Mouse (Mus musculus) kidney, postnatal 0 days (tissue): ENCODE measurements around the gene Cmpk1. TPM values are rescaled to one million over a fixed set of nuclear protein-coding genes. Genes with fewer than 3 reads are reported as not detected.
A peak's percentile ranks its signal among the peaks of the same experiment; 100 is the strongest.

Source experiments
- ATAC-seq: fragments of 200-750 bp; cut with Nextera tagmentation; replicated peaks from 2 replicates; pipeline ENCODE4 v1.8.0; 2017; ENCODE audit warnings: low read depth, moderate number of reproducible peaks, moderate TSS enrichment, moderate library complexity; ENCODE audit not compliant: low FRiP score
- DNase-seq: peaks from one replicate; pipeline ENCODE4 v3.0.0-alpha.2; 2016; ENCODE audit warnings: low spot score
- H3K27ac ChIP-seq: fragments of 300-500 bp; sonication (generic); 2 replicates; pipeline ENCODE4 v1.5.1; 2014; ENCODE audit warnings: mild to moderate bottlenecking
- H3K27me3 ChIP-seq: fragments of 300-500 bp; sonication (generic); 2 replicates; pipeline ENCODE4 v1.6.1; 2014; ENCODE audit warnings: low read length, mixed read lengths; ENCODE audit not compliant: insufficient read depth
- H3K36me3 ChIP-seq: fragments of 300-500 bp; sonication (generic); 2 replicates; pipeline ENCODE4 v1.6.1; 2014; ENCODE audit warnings: low read length, mixed read lengths; ENCODE audit not compliant: insufficient read depth
- H3K4me1 ChIP-seq: fragments of 300-500 bp; sonication (generic); replicated peaks from 2 replicates; pipeline ENCODE4 v1.6.1; 2014; ENCODE audit warnings: antibody characterized with exemption, low read length, mixed read lengths; ENCODE audit not compliant: insufficient read depth
- H3K4me2 ChIP-seq: fragments of 300-500 bp; sonication (generic); 2 replicates; pipeline ENCODE4 v1.6.1; 2014; ENCODE audit warnings: mild to moderate bottlenecking, low read length, moderate library complexity, mixed read lengths
- H3K4me3 ChIP-seq: fragments of 300-500 bp; sonication (generic); replicated peaks from 2 replicates; pipeline ENCODE4 v1.5.1; 2014; ENCODE audit warnings: low read depth, low read length
- H3K9ac ChIP-seq: fragments of 300-500 bp; sonication (generic); 2 replicates; pipeline ENCODE4 v1.6.1; 2014; ENCODE audit warnings: low read depth, low read length
- H3K9me3 ChIP-seq: fragments of 300-500 bp; sonication (generic); replicated peaks from 2 replicates; pipeline ENCODE4 v1.6.1; 2016; ENCODE audit warnings: low read length, inconsistent platforms, mixed read lengths
- CTCF ChIP-seq: IDR thresholded peaks from 2 replicates; pipeline ENCODE4 v1.5.1; 2016; ENCODE audit warnings: antibody characterized with exemption, low read depth, mild to moderate bottlenecking, moderate library complexity
- WGBS: fragments of 180-500 bp; shearing (Covaris S2); extraction: QIAGEN DNeasy Blood & Tissue Kit; methylation state at CpG from one replicate; pipeline ENCODE4 v1.1.7; 2014; 5-methylcytosine and 5-hydroxymethylcytosine counted together
- polyA plus RNA-seq: library from polyadenylated mRNA; unstranded; fragments of >200 nt; fragmentation: Nextera tagmentation; extraction: Ambion mirVana; gene quantifications from 2 replicates; pipeline ENCODE4 v1.2.1, GENCODE M21; 2015

Gene Cmpk1
- polyA plus RNA-seq, 1 experiment from 2014 or later, result 132 TPM

DNA sequence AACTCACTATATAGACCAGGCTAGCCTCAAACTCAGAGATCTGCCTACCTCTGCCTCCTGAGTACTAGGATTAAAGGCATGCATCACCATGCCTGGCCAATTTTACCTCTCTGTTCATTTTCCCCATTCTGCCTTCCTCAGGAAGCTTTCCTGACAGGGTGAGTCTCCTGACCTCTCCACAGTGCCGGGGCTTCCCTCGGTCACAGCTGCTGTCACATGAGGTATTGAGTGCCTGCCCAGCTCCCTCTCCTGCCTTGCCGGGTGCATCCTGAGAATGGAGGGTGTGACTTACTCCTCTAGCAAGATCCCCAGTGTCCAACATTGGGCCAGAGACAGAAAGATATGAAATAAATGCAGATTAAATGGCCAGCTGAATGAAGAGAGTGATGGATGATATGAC is 48.8 kb downstream of the Cmpk1 start:
- H3K9ac ChIP-seq, result no peak overlapping the region
- TF ChIP-seq CTCF, result no peak
- H3K36me3 ChIP-seq, result no peaks in the 10 kb centered on the region

DNA sequence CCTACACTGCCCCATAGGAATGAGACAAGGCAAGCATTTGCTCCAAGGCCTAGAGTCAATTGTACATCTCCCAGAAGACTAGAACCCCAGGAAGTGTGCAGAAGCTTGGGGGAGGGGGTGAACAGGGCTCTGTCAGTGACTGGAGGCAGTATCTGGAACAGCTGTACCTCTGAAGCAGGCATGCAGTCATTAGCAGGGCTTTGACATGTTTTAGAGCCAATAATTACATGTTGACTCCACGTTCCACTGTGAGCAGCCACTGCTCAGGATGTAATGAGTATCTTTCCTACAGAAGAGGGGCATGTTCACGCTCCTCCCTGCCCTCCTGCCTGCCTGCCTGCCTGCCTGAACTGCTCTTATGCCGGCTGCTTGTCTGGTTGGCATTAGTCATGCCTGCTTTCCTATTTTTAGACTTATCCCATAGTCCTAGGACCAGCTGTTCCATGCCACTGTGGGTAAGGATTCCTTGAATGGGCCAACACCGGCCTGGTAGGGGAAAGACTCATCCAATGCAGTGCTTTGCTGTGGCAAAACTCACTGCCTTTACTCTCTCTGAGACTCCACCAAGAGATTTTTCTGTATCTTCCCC is 49.5 kb downstream of the Cmpk1 start:
- no peak overlapping the region for H3K4me2 ChIP-seq
- no peaks in the 10 kb centered on the region for H3K27me3 ChIP-seq
- H3K36me3 ChIP-seq, result no peaks in the 10 kb centered on the region
- no peak overlapping the region for H3K4me3 ChIP-seq
- H3K4me1 ChIP-seq, result 0 out of 2 replicates have a peak, but pooled peaks cover 5% of the 10 kb centered on the region
- H3K9me3 ChIP-seq, result no peaks in the 10 kb centered on the region
- TF ChIP-seq CTCF, result no peak
- DNase-seq, result no peak
- H3K27ac ChIP-seq, result no peak overlapping the region
- 72% methylated on average over 4 of the region's 4 CpGs for WGBS
- no peak overlapping the region for H3K9ac ChIP-seq
- ATAC-seq, result no peak

More for the DNA sequence above, 48.8 kb downstream of the Cmpk1 start:
- Histone ChIP-seq H3K27ac (no peak overlapping the region), H3K4me2 (no peak overlapping the region), H3K4me1 (0 out of 2 replicates have a peak, but pooled peaks cover 5% of the 10 kb centered on the region), H3K27me3 (no peaks in the 10 kb centered on the region), H3K4me3 (no peak overlapping the region), H3K9me3 (no peaks in the 10 kb centered on the region)
- 23% methylated on average over 3 of the region's 3 CpGs for WGBS
- no peak for ATAC-seq
- no peak for DNase-seq

DNA sequence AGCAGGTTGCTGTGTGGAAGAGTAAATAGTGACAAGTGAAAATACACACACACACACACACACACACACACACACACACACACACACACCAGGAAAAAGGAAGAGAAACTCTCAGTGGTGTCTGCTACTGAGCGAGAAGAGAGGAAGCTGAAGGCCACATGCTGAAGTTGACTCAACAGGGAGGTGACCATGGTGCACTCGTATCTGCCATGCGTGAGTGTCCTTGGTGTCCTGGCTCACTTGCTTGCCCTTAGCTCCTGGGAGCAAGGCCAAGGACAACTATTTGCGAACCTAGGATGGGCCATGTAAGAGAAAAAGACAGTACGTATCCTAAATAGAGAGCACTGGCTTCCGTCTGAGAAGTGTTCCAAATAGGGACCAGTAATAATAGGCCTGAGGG is 52.9 kb downstream of the Cmpk1 start:
- no peaks in the 10 kb centered on the region for H3K36me3 ChIP-seq
- no peak overlapping the region for H3K4me2 ChIP-seq
- no peak overlapping the region for H3K4me3 ChIP-seq
- ATAC-seq, result no peak
- no peak for TF ChIP-seq CTCF
- H3K4me1 ChIP-seq, result no peaks in the 10 kb centered on the region
- 81% methylated on average over 6 of the region's 6 CpGs for WGBS
- H3K9me3 ChIP-seq, result no peaks in the 10 kb centered on the region
- no peak for DNase-seq
- H3K27ac ChIP-seq, result no peak overlapping the region
- no peaks in the 10 kb centered on the region for H3K27me3 ChIP-seq
- no peak overlapping the region for H3K9ac ChIP-seq

DNA sequence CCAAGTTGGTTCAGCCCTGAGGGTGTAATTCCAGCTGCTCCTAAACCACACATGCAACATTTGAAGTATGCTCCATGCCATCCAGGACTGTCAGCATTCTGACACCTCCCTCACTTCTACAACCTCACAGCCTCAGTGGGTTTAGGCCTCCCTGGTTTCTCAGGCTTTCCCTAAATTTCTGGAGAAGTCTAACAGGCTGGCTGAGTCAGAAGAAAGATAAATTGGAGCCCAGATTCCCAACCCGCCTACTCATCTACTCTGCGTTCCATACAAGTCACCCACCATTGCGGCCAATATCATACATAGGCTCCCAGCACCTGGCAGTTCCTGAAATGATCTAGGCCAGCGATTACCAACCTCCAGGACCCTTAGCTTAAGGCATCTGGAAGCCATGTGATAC is 54.3 kb downstream of the Cmpk1 start:
- no peak overlapping the region for H3K27ac ChIP-seq
- no peak overlapping the region for H3K4me3 ChIP-seq
- peaks cover 10% of the 10 kb centered on the region for H3K27me3 ChIP-seq
- H3K4me2 ChIP-seq, result no peak overlapping the region
- H3K9me3 ChIP-seq, result no peaks in the 10 kb centered on the region
- no peak for TF ChIP-seq CTCF
- H3K9ac ChIP-seq, result no peak overlapping the region
- ATAC-seq (no peak), DNase-seq (no peak)
- WGBS, result 94% methylated on average over 4 of the region's 4 CpGs
- no peaks in the 10 kb centered on the region for H3K36me3 ChIP-seq
- H3K4me1 ChIP-seq, result no peaks in the 10 kb centered on the region

DNA sequence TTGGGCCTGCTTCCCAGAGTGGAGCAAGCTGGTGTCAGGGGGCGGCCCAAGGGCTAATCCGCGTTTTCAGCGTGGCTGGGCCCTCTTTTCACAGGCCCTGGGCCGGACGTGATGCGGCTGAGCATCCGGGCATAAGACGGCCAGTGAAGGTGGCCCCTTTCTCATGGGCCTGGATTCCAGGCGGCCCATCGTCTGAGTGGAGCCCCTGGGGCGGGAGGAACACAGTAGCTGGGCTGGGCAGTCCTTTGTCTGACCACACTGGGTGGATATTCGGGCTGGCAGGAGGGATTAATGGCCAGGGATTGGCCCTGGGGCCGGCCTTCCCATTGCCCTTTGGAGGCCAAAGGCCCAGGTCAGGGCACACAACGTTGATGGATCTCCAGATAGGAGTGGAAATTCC is 57.9 kb downstream of the Cmpk1 start:
- no peak for TF ChIP-seq CTCF

DNA sequence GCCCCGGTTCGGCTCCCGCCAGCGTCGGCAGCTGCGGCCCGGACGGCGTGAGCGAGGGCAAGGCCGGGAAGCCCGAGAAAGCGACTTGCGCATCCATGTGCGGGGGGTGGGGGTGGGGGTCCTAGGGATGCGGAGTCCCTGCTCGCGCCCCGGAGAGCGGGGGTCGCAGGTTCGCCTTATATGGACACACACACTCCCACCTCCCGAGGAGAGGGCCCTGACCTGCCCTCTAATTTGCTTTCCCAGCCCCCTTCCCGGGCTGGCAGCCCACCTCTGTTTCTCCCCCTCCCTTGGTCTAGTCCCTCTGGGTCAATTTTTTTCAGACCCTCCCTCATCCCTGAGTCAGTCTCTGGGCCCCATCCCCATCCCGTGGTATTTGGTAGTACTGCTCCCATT is 61.1 kb downstream of the Cmpk1 start, which contains the start of gene Foxe3:
TSS of gene Foxe3 (minus strand) at position 97 of the 396 bp plus-strand sequence.
- 1% methylated on average over 23 of the region's 25 CpGs for WGBS
- Histone ChIP-seq H3K9ac (0 out of 2 replicates have a peak within 1 kb of the TSS, but pooled peaks have one; percentile 32), H3K27ac (no peak within 1 kb of the TSS), H3K4me2 (peak within 1 kb of the TSS; percentile 71), H3K4me1 (peaks cover 7% of the 10 kb centered on the region; the same call in 1 of the 2 replicates), H3K36me3 (no peaks in the 10 kb centered on the region), H3K9me3 (no peaks in the 10 kb centered on the region), H3K27me3 (peaks cover 61% of the 10 kb centered on the region), H3K4me3 (peak within 1 kb of the TSS; percentile 41)
- no peak for DNase-seq
- no peak for TF ChIP-seq CTCF
- ATAC-seq, result no peak

More for the DNA sequence above, 57.9 kb downstream of the Cmpk1 start:
- Histone ChIP-seq H3K27me3 (peaks cover 45% of the 10 kb centered on the region), H3K4me2 (no peak overlapping the region), H3K4me1 (peaks cover 7% of the 10 kb centered on the region; the same call in 1 of the 2 replicates), H3K9ac (no peak overlapping the region), H3K36me3 (no peaks in the 10 kb centered on the region), H3K9me3 (no peaks in the 10 kb centered on the region), H3K27ac (no peak overlapping the region), H3K4me3 (no peak overlapping the region)
- DNase-seq (no peak), ATAC-seq (no peak)
- 42% methylated on average over 15 of the region's 15 CpGs for WGBS
